Comparison of ENCODE assay signal across 12 mouse cellular contexts in genomic region chr16:59567721-59568381, GRCm38 (mm10). TPM values are rescaled to one million over a fixed set of nuclear protein-coding genes. Genes with fewer than 3 reads are reported as not detected.
DNase-seq lines count a peak whose midpoint lies in the region; ATAC-seq lines count a peak whose summit lies in the region.
"Had no signal": no experiment of that assay in that cellular context is flagged by ENCODE, and none has a peak within 500 bp of the region (broad histone marks: within the 10 kb centered on the region; RNA-seq: fewer than 3 reads in every experiment).

No protein-coding gene starts in this region.

- H3K4me1 ChIP-seq in kidney, embryonic 15.5 days: peaks cover 22% of the 10 kb centered on the region; the same call in 1 of the 2 replicates
- H3K4me1 ChIP-seq in limb, embryonic 13.5 days: peaks cover 35% of the 10 kb centered on the region
- peaks cover 17% of the 10 kb centered on the region for H3K4me1 ChIP-seq in stomach, embryonic 16.5 days (ENCODE audit: control insufficient read depth, insufficient read depth, low read length)
- H3K4me1 ChIP-seq: liver, embryonic 15.5 days; neural tube, embryonic 13.5 days had no signal

- no peaks in the 10 kb centered on the region for H3K9me3 ChIP-seq in kidney, embryonic 15.5 days (replicated peaks)
- no peaks in the 10 kb centered on the region for H3K9me3 ChIP-seq in limb, embryonic 13.5 days
- no peaks in the 10 kb centered on the region for H3K9me3 ChIP-seq in stomach, embryonic 16.5 days (replicated peaks; ENCODE audit: control insufficient read depth, low read length)
- H3K9me3 ChIP-seq: liver, embryonic 15.5 days; neural tube, embryonic 13.5 days had no signal

- H3K36me3 ChIP-seq in kidney, embryonic 15.5 days: peaks cover 4% of the 10 kb centered on the region; the same call in 1 of the 2 replicates
- peaks cover 5% of the 10 kb centered on the region for H3K36me3 ChIP-seq in limb, embryonic 13.5 days
- no peaks in the 10 kb centered on the region for H3K36me3 ChIP-seq in stomach, embryonic 16.5 days (ENCODE audit: control insufficient read depth, insufficient read depth, low read length)
- H3K36me3 ChIP-seq: liver, embryonic 15.5 days; neural tube, embryonic 13.5 days had no signal

- peak overlapping the region; percentile 80; the same call in 1 of the 2 replicates for H3K27ac ChIP-seq in kidney, embryonic 15.5 days
- H3K27ac ChIP-seq in limb, embryonic 13.5 days: peak overlapping the region; percentile 69
- H3K27ac ChIP-seq in stomach, embryonic 16.5 days (ENCODE audit: low read length): peak overlapping the region; percentile 64
- H3K27ac ChIP-seq: liver, embryonic 15.5 days; neural tube, embryonic 13.5 days had no signal

- no peak for DNase-seq in kidney, adult 18-20 months
- peak; percentile 49 for DNase-seq in heart, adult 8-10 months (ENCODE audit: low spot score)
- no peak for DNase-seq in left cerebral cortex, adult 11 months (ENCODE audit: low spot score)
- DNase-seq in right cerebral cortex, postnatal 14 days: no peak
- no peak for DNase-seq in Muller cell, postnatal 12 days (ENCODE audit: inconsistent ontology term)
- DNase-seq: cerebellum, adult 11 months had no signal

- H3K4me2 ChIP-seq in kidney, embryonic 15.5 days: no peak overlapping the region
- H3K4me2 ChIP-seq in limb, embryonic 13.5 days (replicated peaks): no peak overlapping the region; the same call in 1 of the 2 replicates
- H3K4me2 ChIP-seq in stomach, embryonic 16.5 days (ENCODE audit: low read depth, low read length): no peak overlapping the region
- H3K4me2 ChIP-seq: liver, embryonic 15.5 days; neural tube, embryonic 13.5 days had no signal

- ATAC-seq in kidney, embryonic 15.5 days (replicated peaks; ENCODE audit: low FRiP score): peak; percentile 73
- ATAC-seq in limb, embryonic 13.5 days (ENCODE audit: low FRiP score, low read depth): peak; percentile 58; the same call in 1 of the 2 replicates
- ATAC-seq in stomach, embryonic 16.5 days (ENCODE audit: insufficient read depth, low FRiP score): peak; percentile 50; the same call in 1 of the 2 replicates
- ATAC-seq: inflammation-experienced regulatory T-cells, adult 6 months had no signal

- H3K4me3 ChIP-seq in kidney, embryonic 15.5 days (replicated peaks): no peak overlapping the region
- no peak overlapping the region for H3K4me3 ChIP-seq in limb, embryonic 13.5 days
- H3K4me3 ChIP-seq in stomach, embryonic 16.5 days (replicated peaks; ENCODE audit: low read length): no peak overlapping the region
- H3K4me3 ChIP-seq: liver, embryonic 15.5 days; neural tube, embryonic 13.5 days had no signal

- no peaks in the 10 kb centered on the region for H3K27me3 ChIP-seq in kidney, embryonic 15.5 days
- no peaks in the 10 kb centered on the region for H3K27me3 ChIP-seq in limb, embryonic 13.5 days
- H3K27me3 ChIP-seq in stomach, embryonic 16.5 days (ENCODE audit: control insufficient read depth, insufficient read depth, low read length): no peaks in the 10 kb centered on the region
- H3K27me3 ChIP-seq: liver, embryonic 15.5 days; neural tube, embryonic 13.5 days had no signal

- H3K9ac ChIP-seq in kidney, embryonic 15.5 days: no peak overlapping the region
- H3K9ac ChIP-seq in limb, embryonic 13.5 days: no peak overlapping the region
- no peak overlapping the region for H3K9ac ChIP-seq in stomach, embryonic 16.5 days (ENCODE audit: low read length)
- H3K9ac ChIP-seq: liver, embryonic 15.5 days; neural tube, embryonic 13.5 days had no signal

- WGBS in kidney, embryonic 15.5 days: 59% methylated on average over 10 of the region's 10 CpGs
- 44% methylated on average over 10 of the region's 10 CpGs for WGBS in limb, embryonic 13.5 days
- 42% methylated on average over 9 of the region's 10 CpGs for WGBS in stomach, embryonic 16.5 days

RNA-seq across cellular contexts. Expression of gene Crybg3, which starts 32.9 kb away (rescaled TPM):
- polyA plus RNA-seq in kidney, embryonic 15.5 days (2015; fragmentation: Nextera tagmentation; extraction: Ambion mirVana): 7.2 and 8.4 TPM in 2 replicates
- total RNA-seq in heart, adult 8-10 months (2022): 10 to 100 TPM; 71.6 to 83.9 (median 77.2) TPM
- polyA plus RNA-seq in limb, embryonic 13.5 days (2015; fragmentation: Nextera tagmentation; extraction: Ambion mirVana): 8.0 and 9.5 TPM in 2 replicates
- 11.2 and 11.6 TPM in 2 replicates for polyA plus RNA-seq in stomach, embryonic 16.5 days (2015; fragmentation: Nextera tagmentation; extraction: Ambion mirVana)
